Mouse (Mus musculus) thymus, postnatal 14 days (tissue): Measurements from ENCODE around the gene Etv6.

ENCODE experiments used
- DNase-seq: peaks from one replicate; pipeline ENCODE4 v3.0.0; 2021

Etv6 gene

GRCm38 (mm10) chr6:134273884-134274283, 238.4 kb downstream of the Etv6 start:
- no peak for DNase-seq

- DNase-seq, result no peak
These were observed 241.5 kb downstream of the Etv6 start for GRCm38 (mm10) chr6:134276954-134277353.

DNA sequence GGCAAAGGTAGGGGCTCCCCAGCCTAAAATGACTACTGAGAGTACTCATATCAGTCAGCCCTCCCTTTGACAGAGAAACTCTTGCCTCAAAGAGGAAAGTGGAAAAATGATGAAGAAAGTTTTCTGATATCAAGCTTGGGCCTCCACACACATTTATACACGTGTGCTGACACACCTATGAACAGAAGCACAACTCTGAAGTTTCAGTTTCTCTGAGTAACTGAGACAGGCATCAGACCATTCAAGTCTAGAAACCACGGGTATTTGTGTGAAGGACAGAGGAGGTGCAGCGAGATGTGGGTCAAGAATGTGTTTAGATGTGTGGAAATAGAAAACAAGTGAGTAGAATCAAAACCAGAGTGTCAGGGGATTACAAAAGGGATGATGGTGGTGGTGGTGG, 246.6 kb downstream of the Etv6 start:
- no peak for DNase-seq

DNA sequence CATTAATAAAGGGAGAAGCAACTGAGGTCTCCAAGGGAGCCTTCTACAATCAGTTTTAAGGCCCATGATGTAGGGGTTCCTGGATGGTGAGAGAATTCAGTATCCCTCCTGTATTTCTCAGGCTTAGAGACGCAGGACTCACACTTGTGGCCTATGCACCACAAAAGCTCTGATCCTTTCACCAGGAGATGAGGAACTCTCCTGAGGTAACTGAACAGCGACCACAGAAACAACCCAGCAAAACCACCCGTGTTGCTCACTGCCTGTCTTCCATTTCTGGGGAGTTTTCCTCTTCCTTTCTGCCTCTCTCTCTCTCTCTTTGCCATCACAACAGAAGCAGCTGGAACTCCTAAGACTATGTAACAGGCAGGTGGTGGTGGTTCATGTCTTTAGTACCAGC, 256.3 kb downstream of the Etv6 start:
- DNase-seq, result no peak

DNA sequence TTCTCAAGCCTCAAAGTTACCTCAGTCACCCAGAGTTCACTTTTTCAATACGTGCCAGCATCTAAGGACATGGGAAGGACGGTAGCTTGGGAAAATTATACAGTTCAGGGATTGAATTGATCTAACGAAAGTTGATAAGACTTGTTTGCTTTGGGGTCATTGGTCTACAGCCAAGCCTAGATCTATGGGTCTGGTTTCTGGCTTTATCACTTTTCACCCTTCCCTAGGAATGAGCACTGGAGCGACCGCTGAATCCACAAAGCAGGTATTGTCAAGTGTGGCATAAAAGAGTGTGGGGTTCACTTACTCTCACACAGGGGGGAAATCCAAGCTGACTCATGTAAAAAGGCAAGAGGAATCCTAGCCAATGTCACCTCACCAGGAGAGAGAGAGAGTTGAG, 256.9 kb downstream of the Etv6 start:
- no peak for DNase-seq

- no peak for DNase-seq
These were observed 258.4 kb downstream of the Etv6 start for GRCm38 (mm10) chr6:134293615-134294508.

DNA sequence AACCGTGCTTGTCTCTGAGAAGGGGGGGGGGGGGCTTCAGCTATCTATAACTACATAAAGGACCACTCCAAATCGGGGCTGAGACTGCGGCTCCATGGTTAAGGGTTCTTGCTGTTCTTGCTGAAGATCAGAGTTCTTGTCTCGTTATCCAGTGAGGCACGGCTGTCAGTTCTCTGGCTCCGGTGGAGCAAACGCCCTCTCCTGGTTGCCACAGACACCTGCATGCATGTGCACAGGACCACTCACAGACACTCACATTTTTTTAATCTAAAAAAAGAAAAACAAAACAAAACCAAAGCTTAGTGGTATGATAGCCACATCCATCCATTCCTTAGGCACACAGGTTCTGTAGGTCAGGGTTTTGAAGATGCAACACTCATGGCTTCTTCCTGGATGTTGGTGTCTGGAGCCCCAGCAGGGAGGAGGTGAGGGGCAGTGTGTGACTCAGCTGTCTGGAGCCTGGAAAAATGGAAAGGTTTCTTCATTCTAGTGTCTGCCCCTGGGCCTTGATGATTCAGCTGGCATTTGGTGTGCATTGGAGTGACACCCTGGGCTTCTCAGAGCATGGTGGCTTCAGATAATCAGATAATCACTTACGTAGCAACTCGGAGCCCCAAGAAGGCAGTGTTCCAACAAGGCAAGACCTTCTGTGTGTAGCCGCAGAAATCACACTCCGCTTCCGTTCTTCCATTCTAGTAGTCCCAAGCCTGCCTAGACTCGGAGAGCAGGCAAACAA, 262.6 kb downstream of the Etv6 start:
- DNase-seq, result no peak

GRCm38 (mm10) chr6:134301951-134302350, 266.5 kb downstream of the Etv6 start:
- DNase-seq, result no peak

DNA sequence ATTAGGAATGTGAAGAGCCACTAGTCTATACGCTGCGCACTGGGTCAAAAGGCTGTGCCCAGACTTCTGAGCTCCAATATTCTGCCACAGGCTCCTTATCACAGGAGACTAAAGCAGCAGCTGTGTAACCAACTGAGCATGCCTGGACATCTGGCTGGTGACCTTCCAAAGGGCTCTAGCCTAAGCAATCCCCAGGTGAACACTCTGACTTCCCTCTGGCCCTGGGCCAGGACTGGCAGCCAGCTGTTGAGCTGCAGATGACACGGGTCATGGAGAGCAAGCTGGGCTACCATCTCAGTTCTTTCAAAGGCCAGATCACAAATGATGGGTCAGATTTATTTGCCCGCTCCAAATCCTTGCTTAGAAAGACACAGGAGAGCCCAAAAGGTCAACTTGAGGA, 275.8 kb downstream of the Etv6 start:
- DNase-seq, result no peak

DNA sequence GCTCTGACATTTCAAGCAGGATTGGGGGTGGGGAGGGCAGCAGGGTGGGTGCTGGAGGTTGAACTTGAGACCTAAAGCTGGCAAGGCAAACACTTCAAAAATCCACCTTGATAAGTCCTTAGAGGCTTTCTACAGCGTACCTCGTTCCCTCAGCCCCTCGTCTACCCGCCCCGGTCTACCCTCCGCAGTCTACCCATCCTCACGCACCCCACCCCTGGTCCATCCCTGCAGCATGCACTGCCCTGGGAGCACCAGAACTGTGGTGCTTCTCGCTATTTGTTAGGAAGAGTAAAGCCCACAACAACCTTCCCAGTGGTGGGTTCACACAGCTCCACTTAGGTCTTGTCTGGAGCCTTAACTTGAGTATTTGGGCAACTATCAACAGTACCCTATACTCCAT, 277.1 kb downstream of the Etv6 start:
- DNase-seq, result no peak

DNA sequence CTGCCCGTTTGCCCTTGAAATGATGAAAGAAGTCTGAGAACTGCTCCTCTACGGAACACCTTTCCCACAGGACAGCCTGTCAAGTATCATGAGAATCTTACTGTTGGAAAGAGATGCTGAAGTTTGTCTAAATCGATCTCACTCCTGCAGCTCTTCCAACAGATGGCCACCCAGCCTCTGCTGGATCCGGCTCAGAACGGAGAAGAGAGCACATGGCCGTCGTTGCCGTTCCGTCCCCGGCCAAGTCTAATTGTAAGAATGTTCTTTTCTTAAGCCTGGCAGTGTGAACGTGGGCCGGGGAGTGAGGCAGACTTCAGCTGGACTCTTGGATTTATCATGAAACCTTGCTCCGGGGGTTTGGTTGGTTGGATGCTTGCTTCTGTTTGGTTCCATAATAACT, 281.9 kb downstream of the Etv6 start:
- no peak for DNase-seq
